29 mouse cellular contexts compared by ENCODE assay signal in the genomic region with DNA sequence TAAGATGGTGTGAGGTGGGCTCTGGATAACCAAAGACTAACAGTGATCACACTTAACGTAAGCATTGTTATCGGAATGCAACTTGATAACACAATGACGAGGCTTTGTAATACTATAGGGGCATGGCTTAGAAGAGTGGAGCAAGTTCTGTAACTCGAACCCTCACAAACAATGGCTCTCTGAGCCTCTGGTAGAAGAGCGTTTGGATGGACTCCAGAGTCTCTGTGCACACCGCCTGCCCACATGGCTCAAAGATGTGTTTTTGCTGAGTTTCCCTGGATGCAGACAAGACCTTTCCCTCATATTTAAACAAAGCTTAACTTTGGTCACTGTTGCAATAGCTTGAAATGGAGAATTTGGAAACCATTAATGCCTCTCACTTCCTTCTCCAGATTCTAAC.
DNase-seq lines count a peak whose midpoint lies in the region; ATAC-seq lines count a peak whose summit lies in the region.
"Had no signal": no experiment of that assay in that cellular context is flagged by ENCODE, and none has a peak within 500 bp of the region (broad histone marks: within the 10 kb centered on the region; RNA-seq: fewer than 3 reads in every experiment).

No protein-coding gene starts in this region.

- H3K4me3 ChIP-seq in embryonic facial prominence, embryonic 12.5 days, result no peak overlapping the region
- H3K4me3 ChIP-seq in embryonic facial prominence, embryonic 10.5 days, result no peak overlapping the region
- no peak overlapping the region for H3K4me3 ChIP-seq in embryonic facial prominence, embryonic 15.5 days (replicated peaks)
- H3K4me3 ChIP-seq in hindbrain, embryonic 11.5 days (ENCODE audit: low read depth, low read length), result no peak overlapping the region
- H3K4me3 ChIP-seq: layer of hippocampus, adult 2 months; left cerebral cortex, adult 2 months; liver, embryonic 15.5 days; megakaryocyte, embryonic 14.5 days had no signal

- no peaks in the 10 kb centered on the region for H3K9me3 ChIP-seq in embryonic facial prominence, embryonic 12.5 days
- no peaks in the 10 kb centered on the region for H3K9me3 ChIP-seq in embryonic facial prominence, embryonic 10.5 days
- no peaks in the 10 kb centered on the region for H3K9me3 ChIP-seq in embryonic facial prominence, embryonic 15.5 days (replicated peaks)
- H3K9me3 ChIP-seq in hindbrain, embryonic 11.5 days (ENCODE audit: control insufficient read depth, low read length), result no peaks in the 10 kb centered on the region
- H3K9me3 ChIP-seq: liver, embryonic 15.5 days; megakaryocyte, embryonic 14.5 days had no signal

- H3K27me3 ChIP-seq in embryonic facial prominence, embryonic 12.5 days, result no peaks in the 10 kb centered on the region
- H3K27me3 ChIP-seq in embryonic facial prominence, embryonic 10.5 days (replicated peaks; ENCODE audit: low read depth, poor library complexity, severe bottlenecking), result no peaks in the 10 kb centered on the region
- H3K27me3 ChIP-seq in embryonic facial prominence, embryonic 15.5 days, result no peaks in the 10 kb centered on the region
- H3K27me3 ChIP-seq in hindbrain, embryonic 11.5 days (ENCODE audit: control insufficient read depth, insufficient read depth, low read length), result no peaks in the 10 kb centered on the region
- H3K27me3 ChIP-seq: liver, embryonic 15.5 days; megakaryocyte, embryonic 14.5 days had no signal

- no peak for DNase-seq in embryonic facial prominence, embryonic 10.5 days (ENCODE audit: low spot score)
- DNase-seq in lung, postnatal 36 days, result peak; percentile 24
- no peak for DNase-seq in lung, postnatal 10 days
- DNase-seq in R1 (ENCODE audit: low read depth, low spot score), result peak; percentile 13
- no peak for DNase-seq in hindbrain, embryonic 11.5 days (ENCODE audit: low spot score)
- DNase-seq in embryo, embryonic 11 days, result no peak
- DNase-seq: adrenal gland, postnatal 10 days; cerebellum, adult 8-10 months; cerebellum, postnatal 25 days; gastrocnemius, postnatal 25 days; heart, adult 11 months; heart, postnatal 4 days; kidney, adult 11 months; kidney, postnatal 36 days; left cerebral cortex, postnatal 4 days; lung, postnatal 4 days; midbrain, embryonic 14.5 days; right cerebral cortex, adult 18-20 months; spleen, adult 18-20 months; thymus, postnatal 25 days had no signal

- 52% methylated on average over 6 of the region's 6 CpGs for WGBS in embryonic facial prominence, embryonic 12.5 days
- WGBS in embryonic facial prominence, embryonic 10.5 days, result 60% methylated on average over 6 of the region's 6 CpGs
- WGBS in embryonic facial prominence, embryonic 15.5 days, result 53% methylated on average over 6 of the region's 6 CpGs
- 68% methylated on average over 6 of the region's 6 CpGs for WGBS in hindbrain, embryonic 11.5 days

- no peaks in the 10 kb centered on the region for H3K36me3 ChIP-seq in embryonic facial prominence, embryonic 12.5 days
- no peaks in the 10 kb centered on the region for H3K36me3 ChIP-seq in embryonic facial prominence, embryonic 10.5 days (replicated peaks)
- H3K36me3 ChIP-seq in embryonic facial prominence, embryonic 15.5 days, result no peaks in the 10 kb centered on the region
- no peaks in the 10 kb centered on the region for H3K36me3 ChIP-seq in hindbrain, embryonic 11.5 days (ENCODE audit: control insufficient read depth, insufficient read depth, low read length)
- H3K36me3 ChIP-seq: liver, embryonic 15.5 days had no signal

- ATAC-seq in embryonic facial prominence, embryonic 12.5 days (ENCODE audit: insufficient number of reproducible peaks, insufficient read depth, low FRiP score, low TSS enrichment), result peak; percentile 67; the same call in 1 of the 2 replicates
- peak; percentile 51; the same call in 1 of the 2 replicates for ATAC-seq in embryonic facial prominence, embryonic 15.5 days (ENCODE audit: insufficient number of reproducible peaks, low FRiP score, low TSS enrichment, low read depth)
- ATAC-seq in hindbrain, embryonic 11.5 days (ENCODE audit: low FRiP score), result no peak
- ATAC-seq: forebrain, embryonic 14.5 days had no signal

- no peak overlapping the region for H3K9ac ChIP-seq in embryonic facial prominence, embryonic 12.5 days
- H3K9ac ChIP-seq in embryonic facial prominence, embryonic 15.5 days, result no peak overlapping the region
- H3K9ac ChIP-seq in hindbrain, embryonic 11.5 days (ENCODE audit: low read depth, low read length), result no peak overlapping the region
- H3K9ac ChIP-seq: hindbrain, embryonic 14.5 days; liver, embryonic 15.5 days had no signal

- peaks cover 8% of the 10 kb centered on the region; the same call in 1 of the 2 replicates for H3K4me1 ChIP-seq in embryonic facial prominence, embryonic 12.5 days
- peaks cover 10% of the 10 kb centered on the region for H3K4me1 ChIP-seq in embryonic facial prominence, embryonic 10.5 days
- peaks cover 8% of the 10 kb centered on the region for H3K4me1 ChIP-seq in embryonic facial prominence, embryonic 15.5 days
- no peaks in the 10 kb centered on the region for H3K4me1 ChIP-seq in hindbrain, embryonic 11.5 days (replicated peaks; ENCODE audit: control insufficient read depth, insufficient read depth, low read length)
- H3K4me1 ChIP-seq: liver, embryonic 15.5 days had no signal

- H3K27ac ChIP-seq in embryonic facial prominence, embryonic 12.5 days, result no peak overlapping the region
- no peak overlapping the region for H3K27ac ChIP-seq in embryonic facial prominence, embryonic 10.5 days (replicated peaks)
- peak overlapping the region; percentile 44; the same call in 1 of the 2 replicates for H3K27ac ChIP-seq in embryonic facial prominence, embryonic 15.5 days (replicated peaks)
- no peak overlapping the region for H3K27ac ChIP-seq in hindbrain, embryonic 11.5 days (ENCODE audit: low read depth, low read length)
- H3K27ac ChIP-seq: hindbrain, embryonic 14.5 days; layer of hippocampus, adult 2 months; left cerebral cortex, adult 2 months; liver, embryonic 15.5 days had no signal

- no peak overlapping the region for H3K4me2 ChIP-seq in embryonic facial prominence, embryonic 12.5 days (replicated peaks)
- no peak overlapping the region for H3K4me2 ChIP-seq in embryonic facial prominence, embryonic 15.5 days (replicated peaks)
- no peak overlapping the region for H3K4me2 ChIP-seq in hindbrain, embryonic 11.5 days (replicated peaks; ENCODE audit: low read depth, low read length)
- H3K4me2 ChIP-seq: heart, embryonic 11.5 days; hindbrain, embryonic 14.5 days; liver, embryonic 15.5 days had no signal

Comparison
In these comparisons a context has a peak if more than half of its experiments do, and no peak if none do; other contexts are left out.
1. DNase-seq: peak in lung, postnatal 36 days (single experiment) and R1 (single experiment); none in embryonic facial prominence, embryonic 10.5 days (single experiment), lung, postnatal 10 days (single experiment), hindbrain, embryonic 11.5 days (single experiment) and embryo, embryonic 11 days (single experiment).